Mouse (Mus musculus) heart, adult 9 months (tissue): Measurements from ENCODE around the gene Trim30c.
"Not testable (repeated sequence)": the region's sequence is repeated elsewhere in the genome, so short reads cannot be mapped to it uniquely, and the experiment has no call there.

Experiments used
- DNase-seq, 2 experiments: peaks; one replicate each; pipeline ENCODE4 v3.0.0; 2022; ENCODE audit warnings: low spot score in 2 of 2

The Trim30c gene

DNA sequence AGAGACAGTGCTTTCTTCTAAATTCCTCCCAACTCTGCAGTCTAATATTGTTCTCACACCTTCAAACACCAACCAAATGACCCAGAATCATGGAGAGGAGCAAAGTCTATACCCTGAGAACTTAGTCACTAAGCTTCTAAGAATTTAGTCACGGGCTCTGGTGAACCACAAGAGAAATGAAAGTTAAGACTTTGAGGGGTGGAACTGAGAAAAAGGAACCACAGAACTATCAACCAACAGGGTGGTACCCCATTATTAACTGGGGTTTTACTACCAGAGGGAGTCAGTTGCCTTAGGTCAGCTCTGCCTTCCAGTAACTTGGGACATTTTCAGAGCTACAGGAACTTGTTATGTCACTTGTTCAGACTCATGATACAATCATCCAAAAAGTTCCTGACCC, at the start of gene Trim30c:
Gene Trim30c (minus strand): TSS at position 140 of the 400 bp plus-strand sequence.
- peak; percentile 1 to 8 for DNase-seq

DNA sequence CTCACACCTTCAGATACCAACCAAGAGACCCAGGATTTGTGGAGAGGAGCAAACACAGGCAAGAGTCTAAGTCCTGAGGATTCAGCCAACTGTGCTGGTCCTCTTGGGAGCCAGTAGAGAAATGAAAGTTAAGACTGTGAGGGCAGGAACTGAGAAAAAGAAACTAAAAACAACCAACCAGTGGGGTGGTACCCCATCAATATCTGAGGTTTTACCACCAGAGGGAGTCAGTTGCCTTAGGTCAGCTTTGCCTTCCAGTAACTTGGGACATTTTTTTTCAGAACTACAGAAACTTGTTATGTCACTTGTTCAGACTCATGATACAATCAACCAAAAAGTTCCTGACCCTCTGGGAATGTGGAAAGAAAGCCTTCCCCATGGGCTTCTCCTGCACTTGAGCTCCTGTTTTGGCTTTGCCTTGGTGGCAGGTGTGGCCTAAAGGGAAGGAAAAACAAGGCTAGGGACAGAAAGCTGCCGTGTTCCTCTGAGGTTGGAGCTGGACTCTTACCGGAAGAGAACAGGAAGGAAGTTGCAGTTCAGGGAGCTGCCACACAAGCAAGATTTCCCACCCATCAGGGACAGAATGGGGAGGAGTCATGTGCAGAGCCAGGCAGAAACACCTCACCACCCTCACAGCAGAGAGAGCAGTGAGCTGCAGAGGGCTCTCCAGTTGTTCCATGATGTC, 45.5 kb upstream of the Trim30c start:
- peak; percentile 55 to 73 for DNase-seq

DNA sequence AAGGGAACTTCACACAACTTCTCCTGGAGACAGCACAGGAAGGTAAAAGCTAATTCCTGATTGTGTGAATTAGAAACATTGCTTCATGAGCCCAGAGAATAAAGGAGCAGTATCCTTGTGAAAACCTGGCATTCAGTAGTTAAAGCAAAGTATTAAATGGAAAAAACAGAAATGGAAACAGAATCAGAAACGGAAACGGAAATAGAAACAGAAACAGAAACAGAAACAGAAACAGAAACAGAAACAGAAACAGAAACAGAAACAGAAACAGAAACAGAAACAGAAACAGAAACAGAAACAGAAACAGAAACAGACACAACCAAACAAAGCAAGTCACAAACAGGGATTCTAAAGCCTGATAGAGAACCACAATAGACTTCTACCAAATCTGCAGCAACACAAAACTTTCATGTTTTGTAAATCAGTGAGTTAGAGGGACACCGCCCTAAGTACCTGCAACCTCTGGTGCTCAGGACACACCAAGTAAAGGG, 3.9 kb upstream of the Trim30c start:
- no peak for DNase-seq

DNA sequence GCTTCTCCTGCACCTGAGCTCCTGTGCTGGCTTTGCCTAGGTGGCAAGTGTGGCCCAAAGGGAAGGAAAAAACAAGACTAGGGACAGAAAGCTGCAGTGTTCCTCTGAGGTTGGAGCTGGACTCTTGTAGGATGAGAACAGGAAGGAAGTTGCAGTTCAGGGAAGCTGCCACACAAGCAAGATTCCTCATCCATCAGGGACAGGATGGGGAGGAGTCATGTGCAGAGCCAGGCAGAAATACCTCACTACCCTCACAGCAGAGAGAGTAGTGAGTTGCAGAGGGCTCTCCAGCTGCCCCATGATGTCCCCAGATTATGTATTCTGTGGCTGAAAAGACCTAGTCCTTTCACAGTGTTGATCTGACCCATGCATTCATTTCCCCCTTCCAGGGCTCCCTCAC, 503 bp upstream of the Trim30c start:
- peak in 1 of 2 experiments; percentile 2 for DNase-seq

DNA sequence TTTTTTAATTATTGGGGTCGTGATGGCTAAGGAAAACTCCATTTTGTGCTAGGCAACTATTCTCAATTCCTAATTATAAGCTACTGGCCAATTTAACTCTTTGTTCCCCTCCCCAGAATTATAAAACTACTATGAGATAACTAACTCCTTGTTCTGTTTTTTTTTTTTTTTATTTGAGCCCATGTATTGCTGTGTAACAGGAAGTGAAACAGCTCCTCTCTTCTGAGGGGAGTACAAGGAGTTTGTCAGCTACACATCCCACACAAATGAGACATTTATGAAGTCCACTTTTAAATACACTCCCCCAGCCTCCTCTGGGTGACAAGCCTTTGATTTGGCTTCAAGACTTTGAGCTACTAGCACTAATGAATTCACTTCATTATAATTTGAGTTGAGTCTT, 2.1 kb downstream of the Trim30c start:
- DNase-seq = no peak

DNA sequence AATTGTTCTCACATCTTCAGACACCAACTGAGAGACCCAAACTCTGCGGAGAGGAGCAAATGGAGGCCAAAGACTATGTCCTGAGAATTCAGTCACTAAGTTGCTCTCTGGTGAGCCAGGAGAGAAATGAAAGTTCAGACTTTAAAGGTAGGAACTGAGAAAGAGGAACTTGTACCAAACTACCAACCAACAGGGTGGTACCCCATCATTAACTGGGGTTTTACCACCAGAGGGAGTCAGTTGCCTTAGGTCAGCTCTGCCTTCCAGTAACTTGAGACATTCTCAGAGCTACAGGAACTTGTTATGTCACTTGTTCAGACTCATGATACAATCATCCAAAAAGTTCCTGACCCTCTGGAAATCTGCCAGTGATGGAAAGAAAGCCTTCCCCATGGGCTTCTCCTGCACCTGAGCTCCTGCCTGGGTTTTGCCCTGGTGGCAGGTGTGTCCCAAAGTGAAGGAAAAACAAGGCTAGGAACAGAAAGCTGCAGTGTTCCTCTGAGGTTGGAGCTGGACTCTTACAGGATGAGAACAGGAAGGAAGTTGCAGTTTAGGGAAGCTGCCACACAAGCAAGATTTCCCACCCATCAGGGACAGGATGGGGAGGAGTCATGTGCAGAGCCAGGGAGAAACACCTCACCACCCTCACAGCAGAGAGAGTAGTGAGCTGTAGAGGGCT, 30.8 kb downstream of the Trim30c start, which contains the start of gene Trim30b:
Gene Trim30b (minus strand): TSS at position 149 of the 679 bp plus-strand sequence.
- DNase-seq = peak; percentile 42 to 62

DNA sequence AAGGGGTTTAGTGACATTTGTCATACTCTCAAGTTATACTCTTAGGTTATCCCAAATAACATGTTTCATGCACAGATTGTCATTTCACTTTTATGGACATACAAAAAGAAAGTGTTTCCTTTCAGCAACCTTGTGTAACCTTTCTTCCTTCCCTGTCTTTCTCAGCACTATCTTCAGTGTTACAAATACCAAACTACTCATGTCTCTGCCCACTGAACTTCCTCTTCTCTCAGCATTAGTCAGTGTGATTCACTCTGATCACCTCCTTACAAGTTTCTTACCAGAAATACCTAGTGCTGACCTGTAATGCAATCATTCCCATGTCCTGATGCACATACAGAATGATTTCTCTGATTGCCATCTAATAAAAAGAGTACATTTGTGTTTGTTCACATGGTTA, 34.3 kb downstream of the Trim30c start:
- DNase-seq = no peak

DNA sequence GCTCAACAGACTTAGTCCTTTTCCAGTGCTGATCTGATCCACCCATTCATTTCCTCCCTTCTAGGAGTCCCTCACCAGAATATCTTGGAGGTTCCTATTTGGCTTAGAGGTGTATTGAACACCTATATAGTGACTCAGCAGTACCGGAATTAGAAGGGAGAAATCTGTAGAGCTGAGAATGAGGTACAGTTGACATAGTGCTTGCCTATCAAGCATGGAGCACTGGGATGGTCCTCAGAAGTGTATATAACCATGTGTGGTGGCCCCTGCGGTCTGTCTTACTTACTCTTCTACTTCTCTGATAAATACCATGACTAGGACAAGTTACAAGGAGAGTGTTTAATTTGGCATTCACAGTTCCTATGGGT, 47.1 kb downstream of the Trim30c start:
- no peak for DNase-seq

DNA sequence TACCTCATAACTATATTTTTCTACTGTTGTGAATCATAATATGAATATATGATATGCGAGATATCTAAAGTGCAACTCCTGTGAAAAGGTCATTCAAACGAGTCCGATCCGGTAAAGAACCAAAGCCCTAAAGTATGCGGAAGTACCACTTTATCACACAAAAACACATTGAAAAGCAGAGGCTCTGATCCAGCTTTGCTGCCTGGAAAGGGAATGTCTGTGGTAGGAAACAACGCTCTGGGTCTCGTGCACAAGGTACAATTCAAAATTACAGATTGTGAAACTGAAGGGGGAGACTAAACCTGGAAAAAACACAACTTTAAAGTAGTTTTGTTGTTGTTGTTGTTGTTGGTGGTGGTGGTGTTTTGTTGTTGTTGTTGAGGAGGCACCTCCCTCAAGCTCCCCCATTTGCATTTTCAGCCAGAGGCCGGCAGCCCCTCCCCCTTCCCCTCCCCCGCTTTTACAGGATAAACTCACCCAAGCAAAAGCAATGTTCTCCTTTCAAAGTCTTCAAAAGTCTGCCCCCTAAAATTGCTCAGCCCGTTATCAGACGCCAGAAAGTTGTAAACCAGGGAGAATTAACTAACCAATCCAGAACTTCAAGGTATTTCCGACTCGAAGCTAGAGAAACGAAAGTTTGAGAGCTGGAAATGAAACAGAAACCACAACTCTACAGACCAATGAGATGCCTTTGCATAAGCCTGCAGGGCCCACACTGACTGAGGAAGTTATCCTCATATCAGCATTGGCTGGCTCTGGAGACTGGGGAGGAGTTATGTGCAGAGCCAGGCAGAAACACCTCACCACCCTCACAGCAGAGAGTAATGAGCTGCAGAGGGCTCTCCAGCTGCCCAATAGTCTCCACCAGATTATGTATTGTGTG, 47.7 kb downstream of the Trim30c start, which contains the start of gene Trim12c:
Gene Trim12c (minus strand): TSS at position 646 of the 883 bp plus-strand sequence.
- peak; percentile 88 to 93 for DNase-seq

DNA sequence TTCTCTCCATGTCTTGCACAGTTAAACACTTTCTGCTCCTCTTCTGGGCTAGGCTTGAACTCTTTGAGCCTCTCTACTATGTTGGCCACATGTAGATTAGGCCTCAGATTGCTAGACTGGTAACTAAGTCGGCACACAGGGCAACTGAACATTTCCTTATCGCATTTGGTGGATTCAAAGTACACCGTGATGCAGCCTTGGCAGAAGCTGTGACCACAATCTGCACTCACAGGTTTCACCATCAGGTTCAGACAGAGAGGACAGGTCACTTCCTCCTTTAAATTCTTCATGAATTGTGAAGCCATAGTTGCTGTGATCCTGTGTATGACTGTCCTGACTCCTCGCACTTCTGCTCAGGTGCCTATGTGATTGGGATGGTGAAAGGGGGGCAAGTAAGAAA, 52.6 kb downstream of the Trim30c start:
- not testable (repeated sequence) for DNase-seq

DNA sequence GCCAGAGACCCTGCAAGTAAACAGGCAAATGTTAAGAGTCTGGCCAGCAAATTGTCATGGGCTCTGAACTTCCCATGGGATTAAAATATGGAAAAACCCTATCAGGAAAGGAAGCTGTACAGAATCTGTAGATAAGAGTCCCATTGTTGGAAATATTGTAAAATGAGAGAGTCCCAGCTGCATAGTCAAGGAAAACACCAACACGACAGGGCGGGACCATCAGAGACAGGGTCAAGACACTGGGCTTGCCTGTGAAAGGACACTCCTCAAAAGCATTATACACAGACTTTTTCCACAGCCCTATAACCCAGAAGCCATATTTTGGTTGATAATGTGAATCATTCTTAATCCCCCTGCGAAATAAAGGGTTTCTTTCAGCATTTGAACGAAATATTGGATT, 59.9 kb downstream of the Trim30c start:
- DNase-seq = not testable (repeated sequence)

DNA sequence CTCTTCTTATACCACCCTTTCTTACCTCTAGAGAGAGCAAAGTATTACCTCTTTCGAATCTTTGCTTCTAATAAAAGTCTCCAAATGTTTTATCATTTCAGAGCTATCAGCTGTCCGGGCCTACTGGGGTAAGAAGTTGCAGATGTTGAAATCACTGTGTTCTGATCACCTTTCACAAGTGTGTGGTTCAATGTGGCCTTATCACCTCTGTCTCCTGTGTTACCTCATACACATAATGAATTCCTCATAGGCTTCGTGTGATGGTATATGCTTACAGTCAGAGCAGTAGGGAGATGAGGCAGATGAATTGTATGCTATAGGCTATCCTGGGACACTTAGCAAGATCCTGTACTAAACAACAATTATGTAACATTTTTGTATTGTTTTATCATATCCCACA, 65.1 kb downstream of the Trim30c start:
- DNase-seq = not testable (repeated sequence)
